Mouse (Mus musculus) cerebellum, adult 2 months (tissue): ENCODE data around the gene Agbl5. TPM values are rescaled to one million over a fixed set of nuclear protein-coding genes. Genes with fewer than 3 reads are reported as not detected.

Experiments
- DNase-seq, 2 experiments: peaks; one replicate each; pipeline ENCODE4 v3.0.0; 2021
- H3K27ac ChIP-seq: fragments of 200-500 bp; 2 replicates; pipeline ENCODE4 v1.5.1; 2012; ENCODE audit warnings: low read length, control low read depth, inconsistent platforms; ENCODE audit not compliant: insufficient read depth
- H3K27me3 ChIP-seq: fragments of 200-500 bp; 2 replicates; pipeline ENCODE4 v1.6.1; 2012; ENCODE audit warnings: inconsistent platforms, mild to moderate bottlenecking, low read length, moderate library complexity; ENCODE audit not compliant: control insufficient read depth, insufficient read depth
- H3K4me1 ChIP-seq: fragments of 200-500 bp; 2 replicates; pipeline ENCODE4 v1.6.1; 2011; ENCODE audit warnings: low read length; ENCODE audit not compliant: control insufficient read depth, insufficient read depth
- H3K4me3 ChIP-seq: fragments of 200-500 bp; replicated peaks from 2 replicates; pipeline ENCODE3; 2011; ENCODE audit warnings: mild to moderate bottlenecking, low read depth, low read length, control low read depth; ENCODE audit not compliant: insufficient read depth
- CTCF ChIP-seq: fragments of 200-500 bp; IDR thresholded peaks from 2 replicates; pipeline ENCODE4 v1.5.1; 2011; ENCODE audit warnings: low read depth, mild to moderate bottlenecking, control low read depth, low read length, moderate library complexity, borderline replicate concordance; ENCODE audit not compliant: insufficient read depth
- POLR2A ChIP-seq: fragments of 200-500 bp; IDR thresholded peaks from 2 replicates; pipeline ENCODE4 v1.6.1; 2011; ENCODE audit warnings: low read length, control low read depth, borderline replicate concordance; ENCODE audit not compliant: insufficient read depth
- WGBS: fragments of 180-500 bp; shearing (Covaris S2); methylation state at CpG from one replicate; pipeline ENCODE4 v1.1.7; 2018; 5-methylcytosine and 5-hydroxymethylcytosine counted together
- polyA plus RNA-seq: library from polyadenylated mRNA; depleted of rRNA; stranded (reverse); fragments of >200 nt; gene quantifications from 2 replicates; pipeline ENCODE4 v1.2.3, GENCODE M21; 2012

The Agbl5 gene
- polyA plus RNA-seq, 1 experiment: 15.1 TPM

DNA sequence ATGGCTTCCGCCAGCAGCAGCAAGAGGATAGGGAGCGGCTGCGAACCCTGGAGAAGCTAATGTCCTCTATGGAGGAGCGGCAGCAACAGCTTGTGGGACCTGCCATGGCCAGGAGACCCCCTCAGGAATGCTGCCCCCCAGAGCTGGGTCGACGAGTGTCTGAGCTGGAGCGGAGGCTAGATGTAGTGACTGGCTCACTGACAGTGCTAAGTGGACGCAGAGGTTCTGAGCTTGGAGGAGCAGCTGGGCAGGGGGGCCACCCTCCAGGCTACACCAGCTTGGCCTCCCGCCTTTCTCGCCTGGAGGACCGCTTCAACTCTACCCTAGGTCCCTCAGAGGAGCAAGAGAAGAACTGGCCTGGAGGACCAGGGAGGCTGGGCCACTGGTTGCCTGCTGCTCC, 28.9 kb downstream of the Agbl5 start:
- DNase-seq: no peak
- no peak for TF ChIP-seq CTCF
- TF ChIP-seq POLR2A: no peak
- 88% methylated on average over 11 of the region's 11 CpGs for WGBS
- Histone ChIP-seq H3K27me3 (no peaks in the 10 kb centered on the region), H3K27ac (no peak overlapping the region), H3K4me1 (no peaks in the 10 kb centered on the region), H3K4me3 (no peak overlapping the region)

DNA sequence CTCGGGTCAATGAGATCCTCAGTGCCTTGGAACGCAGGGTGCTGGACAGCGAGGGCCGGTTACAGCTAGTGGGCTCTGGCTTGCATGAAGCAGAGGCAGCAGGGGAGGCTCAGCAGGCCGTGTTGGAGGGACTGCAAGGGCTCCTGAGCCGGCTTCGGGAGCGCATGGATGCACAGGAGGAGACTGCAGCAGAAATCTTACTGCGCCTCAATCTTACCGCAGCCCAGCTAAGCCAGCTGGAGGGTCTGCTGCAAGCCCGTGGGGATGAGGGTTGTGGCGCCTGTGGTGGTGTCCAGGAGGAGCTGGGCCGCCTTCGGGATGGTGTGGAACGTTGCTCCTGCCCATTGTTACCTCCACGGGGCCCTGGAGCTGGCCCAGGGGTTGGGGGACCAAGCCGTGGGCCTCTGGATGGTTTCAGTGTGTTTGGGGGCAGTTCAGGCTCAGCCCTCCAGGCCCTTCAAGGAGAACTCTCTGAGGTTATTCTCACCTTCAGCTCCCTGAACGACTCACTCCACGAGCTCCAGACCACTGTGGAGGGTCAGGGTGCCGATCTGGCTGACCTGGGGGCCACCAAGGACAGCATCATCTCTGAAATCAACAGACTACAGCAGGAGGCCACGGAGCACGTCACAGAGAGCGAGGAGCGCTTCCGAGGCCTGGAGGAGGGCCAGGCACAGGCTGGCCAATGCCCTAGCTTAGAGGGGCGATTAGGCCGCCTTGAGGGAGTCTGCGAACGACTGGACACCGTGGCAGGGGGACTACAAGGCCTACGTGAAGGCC, 29.6 kb downstream of the Agbl5 start:
- no peaks in the 10 kb centered on the region for H3K4me1 ChIP-seq
- no peak overlapping the region for H3K4me3 ChIP-seq
- no peak overlapping the region for H3K27ac ChIP-seq
- no peak for TF ChIP-seq POLR2A
- TF ChIP-seq CTCF: no peak
- H3K27me3 ChIP-seq: no peaks in the 10 kb centered on the region
- DNase-seq: no peak
- WGBS: 76% methylated on average over 31 of the region's 31 CpGs

- 85% methylated on average over 8 of the region's 8 CpGs for WGBS
These were observed 30.2 kb downstream of the Agbl5 start for GRCm38 (mm10) chr5:30918691-30919090.

DNA sequence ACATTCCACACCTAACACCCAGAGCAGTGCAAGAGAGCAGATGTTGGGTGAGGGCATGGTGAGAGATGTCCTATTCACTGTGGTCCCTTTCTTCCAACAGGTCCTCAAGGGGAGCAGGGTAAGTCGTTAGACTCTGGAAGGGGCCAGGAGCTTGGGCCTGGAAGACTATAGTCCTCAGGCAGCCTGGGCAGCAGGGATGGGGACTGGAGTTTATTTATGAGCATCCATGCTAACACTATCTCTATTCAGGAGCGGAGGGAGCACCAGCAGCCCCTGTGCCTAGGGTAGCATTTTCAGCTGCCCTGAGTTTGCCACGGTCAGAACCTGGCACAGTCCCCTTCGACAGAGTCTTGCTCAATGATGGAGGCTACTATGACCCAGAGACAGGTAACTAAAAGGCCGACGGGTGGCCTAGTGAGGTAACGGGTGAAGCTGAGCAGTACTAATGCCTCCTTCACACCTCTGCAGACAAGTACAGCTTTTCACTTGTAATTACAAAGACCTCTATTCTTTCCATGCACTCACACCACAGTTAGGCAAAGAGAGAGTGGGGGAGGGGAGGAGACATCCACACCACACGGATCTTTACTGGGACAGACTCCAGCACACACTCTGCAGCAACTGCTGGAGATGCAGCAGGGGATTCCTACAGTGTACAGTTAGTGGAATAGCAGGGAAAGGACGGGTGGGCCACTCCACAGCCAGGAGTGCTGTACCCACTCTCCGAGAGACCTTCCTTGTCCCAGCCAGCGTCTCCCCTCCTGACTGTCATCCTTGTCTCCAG, 31.5 kb downstream of the Agbl5 start:
- Histone ChIP-seq H3K27me3 (no peaks in the 10 kb centered on the region), H3K4me3 (no peak overlapping the region), H3K4me1 (no peaks in the 10 kb centered on the region), H3K27ac (no peak overlapping the region)
- 71% methylated on average over 11 of the region's 11 CpGs for WGBS
- DNase-seq: no peak
- no peak for TF ChIP-seq POLR2A
- TF ChIP-seq CTCF: no peak

More at GRCm38 (mm10) chr5:30918691-30919090, 30.2 kb downstream of the Agbl5 start:
- no peak for TF ChIP-seq CTCF
- no peak for TF ChIP-seq POLR2A
- DNase-seq: no peak
- Histone ChIP-seq H3K4me3 (no peak overlapping the region), H3K27ac (no peak overlapping the region), H3K27me3 (no peaks in the 10 kb centered on the region), H3K4me1 (no peaks in the 10 kb centered on the region)

GRCm38 (mm10) chr5:30920621-30921020, 32.1 kb downstream of the Agbl5 start:
- no peaks in the 10 kb centered on the region for H3K4me1 ChIP-seq
- no peak overlapping the region for H3K27ac ChIP-seq
- 65% methylated on average over 19 of the region's 19 CpGs for WGBS
- TF ChIP-seq POLR2A (no peak), CTCF (no peak)
- no peaks in the 10 kb centered on the region for H3K27me3 ChIP-seq
- peak in 1 of 2 experiments; percentile 47 for DNase-seq
- peak overlapping the region; percentile 4 for H3K4me3 ChIP-seq

- peak; percentile 87 to 95 for DNase-seq
- under 1% methylated on average over 40 of the region's 40 CpGs for WGBS
- no peaks in the 10 kb centered on the region for H3K4me1 ChIP-seq
- peak within 1 kb of the TSS; percentile 86 for H3K4me3 ChIP-seq
- H3K27me3 ChIP-seq: no peaks in the 10 kb centered on the region
- peak within 1 kb of the TSS; percentile 43 for H3K27ac ChIP-seq
- peak; percentile 86 for TF ChIP-seq CTCF
- peak; percentile 88 for TF ChIP-seq POLR2A
These were observed 33.0 kb downstream of the Agbl5 start, which contains the start of gene Khk for GRCm38 (mm10) chr5:30921256-30922033. Khk (plus strand) TSS chr5:30921431.

GRCm38 (mm10) chr5:30922581-30923041, 34.1 kb downstream of the Agbl5 start:
- TF ChIP-seq POLR2A: no peak
- TF ChIP-seq CTCF: no peak
- H3K4me1 ChIP-seq: no peaks in the 10 kb centered on the region
- no peak overlapping the region for H3K27ac ChIP-seq
- no peaks in the 10 kb centered on the region for H3K27me3 ChIP-seq
- no peak for DNase-seq
- WGBS: 75% methylated on average over 10 of the region's 10 CpGs
- peak overlapping the region; percentile 8 for H3K4me3 ChIP-seq
